Comparison of ENCODE assay signal across 8 mouse cellular contexts in the genomic region with DNA sequence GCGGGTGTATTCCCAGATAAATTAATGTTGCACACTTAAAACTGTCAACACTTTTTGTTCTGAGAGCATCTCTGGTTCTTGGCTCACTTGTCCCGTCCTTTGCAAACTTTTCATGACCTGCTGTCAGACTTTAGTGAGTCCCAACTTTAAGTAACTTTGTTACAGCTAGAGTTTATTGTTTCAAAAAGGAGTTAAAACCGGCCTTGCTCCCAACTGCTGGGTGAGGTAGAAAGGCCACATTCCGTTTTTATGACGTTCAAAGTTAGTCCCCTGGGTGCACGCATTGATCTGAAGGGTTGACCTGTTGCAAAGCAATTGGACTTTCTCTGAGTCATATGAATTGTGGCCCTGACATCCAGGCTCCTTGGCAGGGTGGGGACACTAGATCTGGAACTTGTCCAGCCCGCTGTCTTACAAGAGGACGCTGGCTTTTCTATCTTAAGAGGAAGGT. TPM values are rescaled to one million over a fixed set of nuclear protein-coding genes. Genes with fewer than 3 reads are reported as not detected.
DNase-seq lines count a peak whose midpoint lies in the region; ATAC-seq and TF ChIP-seq lines count a peak whose summit lies in the region.

No protein-coding gene starts in this region.

- peak overlapping the region; percentile 52 for H3K4me3 ChIP-seq in cerebellum, adult 2 months (replicated peaks; ENCODE audit: insufficient read depth, low read depth, low read length)
- H3K4me3 ChIP-seq in embryonic fibroblast, embryonic 13.5 days (ENCODE audit: insufficient read depth, low read length), result peak overlapping the region; percentile 80
- peak overlapping the region; percentile 62 to 95 for H3K4me3 ChIP-seq in heart, embryonic 14.5 days (ENCODE audit: control insufficient read depth in 1 of 2, insufficient read depth in 1 of 2, low read depth in 1 of 2, low read length in 2 of 2)
- H3K4me3 ChIP-seq in kidney, embryonic 16.5 days (ENCODE audit: low read length), result peak overlapping the region; percentile 88

- H3K27me3 ChIP-seq in cerebellum, adult 2 months (ENCODE audit: control insufficient read depth, insufficient read depth, low read length), result no peaks in the 10 kb centered on the region
- no peaks in the 10 kb centered on the region for H3K27me3 ChIP-seq in heart, embryonic 14.5 days (ENCODE audit: control insufficient read depth, insufficient read depth, low read length)
- H3K27me3 ChIP-seq in kidney, embryonic 16.5 days (ENCODE audit: insufficient read depth, low read length), result no peaks in the 10 kb centered on the region

- H3K4me2 ChIP-seq in heart, embryonic 14.5 days (ENCODE audit: low read length), result peak overlapping the region; percentile 60
- H3K4me2 ChIP-seq in kidney, embryonic 16.5 days (replicated peaks; ENCODE audit: low read depth, low read length), result peak overlapping the region; percentile 60

- 18% methylated on average over 8 of the region's 8 CpGs for WGBS in cerebellum, adult 2 months
- 2% methylated on average over 8 of the region's 8 CpGs for WGBS in heart, embryonic 14.5 days
- 7% methylated on average over 8 of the region's 8 CpGs for WGBS in kidney, embryonic 16.5 days

- peak overlapping the region; percentile 88 for H3K9ac ChIP-seq in heart, embryonic 14.5 days (ENCODE audit: low read length)
- H3K9ac ChIP-seq in kidney, embryonic 16.5 days (replicated peaks; ENCODE audit: low read length), result peak overlapping the region; percentile 94

- no peak for TF ChIP-seq CTCF in cerebellum, adult 2 months (IDR thresholded peaks at IDR 0.05; ENCODE audit: borderline replicate concordance, insufficient read depth, low read depth, low read length)
- TF ChIP-seq CTCF in embryonic fibroblast, embryonic 13.5 days (IDR thresholded peaks at IDR 0.05; ENCODE audit: borderline replicate concordance, insufficient read depth, low read length), result no peak

- DNase-seq in cerebellum, adult 2 months, result no peak
- DNase-seq in cerebellum, adult 11-12 months, result no peak
- peak; percentile 47 to 54 for DNase-seq in lung, postnatal 4 days
- peak; percentile 38 for DNase-seq in spleen, adult 12 weeks (ENCODE audit: low spot score)
- no peak for DNase-seq in cerebellum, adult 18-20 months

- no peak for TF ChIP-seq POLR2A in cerebellum, adult 2 months (IDR thresholded peaks at IDR 0.05; ENCODE audit: borderline replicate concordance, insufficient read depth, low read length)
- no peak; the same call in 1 of the 2 replicates for TF ChIP-seq POLR2A in embryonic fibroblast, embryonic 13.5 days (IDR thresholded peaks at IDR 0.05; ENCODE audit: low read depth, low read length)

- no peak overlapping the region for H3K27ac ChIP-seq in cerebellum, adult 2 months (ENCODE audit: insufficient read depth, low read length)
- H3K27ac ChIP-seq in embryonic fibroblast, embryonic 13.5 days (ENCODE audit: insufficient read depth, low read length), result peak overlapping the region; percentile 96
- H3K27ac ChIP-seq in heart, embryonic 14.5 days (replicated peaks in 1 of 2; ENCODE audit: control insufficient read depth in 1 of 2, insufficient read depth in 1 of 2, low read depth in 2 of 2, low read length in 2 of 2), result peak overlapping the region; percentile 72 to 88
- H3K27ac ChIP-seq in kidney, embryonic 16.5 days (ENCODE audit: low read length), result peak overlapping the region; percentile 87

- H3K36me3 ChIP-seq in heart, embryonic 14.5 days (ENCODE audit: control insufficient read depth, insufficient read depth, low read length), result peaks cover 4% of the 10 kb centered on the region
- peaks cover 4% of the 10 kb centered on the region; the same call in 1 of the 2 replicates for H3K36me3 ChIP-seq in kidney, embryonic 16.5 days (ENCODE audit: insufficient read depth, low read length)

- peak; percentile 45; the same call in 1 of the 2 replicates for ATAC-seq in heart, embryonic 14.5 days (ENCODE audit: insufficient number of reproducible peaks, insufficient read depth, low FRiP score, low read depth)
- no peak for ATAC-seq in kidney, embryonic 16.5 days (ENCODE audit: low FRiP score, low TSS enrichment)

- no peaks in the 10 kb centered on the region for H3K9me3 ChIP-seq in heart, embryonic 14.5 days (ENCODE audit: control insufficient read depth, low read length)
- H3K9me3 ChIP-seq in kidney, embryonic 16.5 days (ENCODE audit: low read length), result no peaks in the 10 kb centered on the region

- no peaks in the 10 kb centered on the region for H3K4me1 ChIP-seq in cerebellum, adult 2 months (ENCODE audit: control insufficient read depth, insufficient read depth, low read length)
- peaks cover 8% of the 10 kb centered on the region; the same call in 1 of the 2 replicates for H3K4me1 ChIP-seq in embryonic fibroblast, embryonic 13.5 days (ENCODE audit: control insufficient read depth, insufficient read depth, low read length)
- H3K4me1 ChIP-seq in heart, embryonic 14.5 days (ENCODE audit: control insufficient read depth in 2 of 2, insufficient read depth in 2 of 2, low read length in 2 of 2), result peaks cover 9 to 28% of the 10 kb centered on the region in 2 experiments
- H3K4me1 ChIP-seq in kidney, embryonic 16.5 days (ENCODE audit: insufficient read depth, low read length), result peaks cover 14% of the 10 kb centered on the region

RNA-seq across cellular contexts. Expression of a gene that starts 0.6 kb away (rescaled TPM):
- polyA plus RNA-seq in cerebellum, adult 2 months (2012; rRNA removed), result 1.0 TPM in 2 replicates
- 58.7 and 72.0 TPM in 2 replicates for polyA plus RNA-seq in embryonic fibroblast, embryonic 13.5 days (2011; ENCODE audit: insufficient read length, low read depth, missing spikeins)
- polyA plus RNA-seq in heart, embryonic 14.5 days (2014; fragmentation: Nextera tagmentation; extraction: Ambion mirVana), result 24.0 and 26.1 TPM in 2 replicates
- polyA plus RNA-seq in kidney, embryonic 16.5 days (2015; fragmentation: Nextera tagmentation; extraction: Ambion mirVana), result 21.0 and 22.8 TPM in 2 replicates

RNA-seq across cellular contexts. Expression of a gene that starts 43.3 kb away (rescaled TPM):
- polyA plus RNA-seq in cerebellum, adult 2 months (2012; rRNA removed), result not detected in 2 replicates
- polyA plus RNA-seq in embryonic fibroblast, embryonic 13.5 days (2011; ENCODE audit: insufficient read length, low read depth, missing spikeins), result not detected in 2 replicates
- polyA plus RNA-seq in heart, embryonic 14.5 days (2014; fragmentation: Nextera tagmentation; extraction: Ambion mirVana), result not detected in 2 replicates
- polyA plus RNA-seq in kidney, embryonic 16.5 days (2015; fragmentation: Nextera tagmentation; extraction: Ambion mirVana), result not detected in 2 replicates

Comparison
In these comparisons a context has a peak if more than half of its experiments do, and no peak if none do; other contexts are left out.
1. DNase-seq: peak in lung, postnatal 4 days (2 of 2) and spleen, adult 12 weeks (single experiment); none in cerebellum, adult 2 months (0 of 2), cerebellum, adult 11-12 months (single experiment) and cerebellum, adult 18-20 months (0 of 2).
2. RNA of a gene that starts 0.6 kb away (polyA plus RNA-seq): 58.7 to 72.0 TPM in embryonic fibroblast, embryonic 13.5 days, 24.0 to 26.1 TPM in heart, embryonic 14.5 days and 21.0 to 22.8 TPM in kidney, embryonic 16.5 days; 1.0 TPM in cerebellum, adult 2 months; every median in the first group is over 10 times any median in the second.
3. Peak in every context shown above with its lines, with median percentiles within 50 percentile points of each other: H3K4me3 ChIP-seq.